Mouse (Mus musculus) regulatory T cell (primary cell): ENCODE measurements around the gene Glb1l.

Experiments used
- in situ Hi-C: fragments of 300-600 bp; cut with MboI, MseI; formaldehyde crosslinking; loops from one replicate; pipeline ENCODE4 v1.15.1; 2025; ENCODE audit warnings: high pct_unique_total_duplicates

Gene Glb1l

GRCm38 (mm10) chr1:75211141-75211708 lies 612 bp upstream of the Glb1l start:
- in situ Hi-C loops: loop anchor here (5.0 to 25.0 kb wide), 2 partner anchors 74 to 924 kb away; partner anchors contain the start of genes Aamp, Gpbar1 and Pnkd

GRCm38 (mm10) chr1:75208967-75209678 lies 1.5 kb downstream of the Glb1l start:
- in situ Hi-C loops: loop anchor here (25.0 kb wide), 1 partner anchor 922 kb away; the partner anchor contains the start of genes Aamp, Gpbar1 and Pnkd

GRCm38 (mm10) chr1:75201236-75201635 lies 9.4 kb downstream of the Glb1l start:
- in situ Hi-C loops: loop anchor here (25.0 kb wide), 1 partner anchor 914 kb away; the partner anchor contains the start of genes Aamp, Gpbar1 and Pnkd

- in situ Hi-C loops: no loop called here
These were observed 18.2 kb downstream of the Glb1l start for GRCm38 (mm10) chr1:75192452-75192851.

GRCm38 (mm10) chr1:75191622-75192402 lies 18.8 kb downstream of the Glb1l start, which contains the start of the genes Ankzf1 and Atg9a:
TSS of gene Ankzf1 (plus strand) at chr1:75192151.
TSS of gene Atg9a (minus strand) at chr1:75192196.
- in situ Hi-C loops: no loop called here

- in situ Hi-C loops: no loop called here
These were observed 19.4 kb downstream of the Glb1l start for GRCm38 (mm10) chr1:75191258-75191621.

GRCm38 (mm10) chr1:75190577-75190976 lies 20.0 kb downstream of the Glb1l start:
- in situ Hi-C loops: no loop called here

- in situ Hi-C loops: loop anchor here (5.0 to 10.0 kb wide), 2 partner anchors 63 to 129 kb away; partner anchors contain the start of genes Dnpep and Nhej1
These were observed 22.6 kb downstream of the Glb1l start for GRCm38 (mm10) chr1:75187914-75188483.

- in situ Hi-C loops: loop anchor here (5.0 to 10.0 kb wide), 2 partner anchors 62 to 130 kb away; partner anchors contain the start of genes Dnpep and Nhej1
These were observed 23.5 kb downstream of the Glb1l start for GRCm38 (mm10) chr1:75187126-75187525.

GRCm38 (mm10) chr1:75185495-75185894 lies 25.1 kb downstream of the Glb1l start:
- in situ Hi-C loops: loop anchor here (5.0 to 10.0 kb wide), 2 partner anchors 61 to 132 kb away; partner anchors contain the start of genes Dnpep and Nhej1

GRCm38 (mm10) chr1:75182160-75182559 lies 28.5 kb downstream of the Glb1l start:
- in situ Hi-C loops: loop anchor here (10.0 kb wide), 1 partner anchor 57 kb away; the partner anchor contains the start of gene Nhej1

- in situ Hi-C loops: loop anchor here (10.0 kb wide), 1 partner anchor 57 kb away; the partner anchor contains the start of gene Nhej1
These were observed 29.2 kb downstream of the Glb1l start for GRCm38 (mm10) chr1:75181377-75181870.

- in situ Hi-C loops: loop anchor here (10.0 kb wide), 1 partner anchor 56 kb away; the partner anchor contains the start of gene Nhej1
These were observed 29.9 kb downstream of the Glb1l start for GRCm38 (mm10) chr1:75180741-75181140.

- in situ Hi-C loops: loop anchor here (10.0 kb wide), 1 partner anchor 55 kb away; the partner anchor contains the start of gene Nhej1
These were observed 30.5 kb downstream of the Glb1l start, which contains the start of gene Abcb6 for GRCm38 (mm10) chr1:75180105-75180590. TSS of gene Abcb6 (minus strand) at chr1:75180392.

GRCm38 (mm10) chr1:75179334-75180104 lies 31.1 kb downstream of the Glb1l start:
- in situ Hi-C loops: loop anchor here (10.0 kb wide), 1 partner anchor 55 kb away; the partner anchor contains the start of gene Nhej1

GRCm38 (mm10) chr1:75168472-75169464 lies 41.8 kb downstream of the Glb1l start, which contains the start of gene Zfand2b:
TSS of gene Zfand2b (plus strand) at chr1:75168646.
- in situ Hi-C loops: no loop called here

GRCm38 (mm10) chr1:75168093-75168471 lies 42.5 kb downstream of the Glb1l start:
- in situ Hi-C loops: no loop called here

- in situ Hi-C loops: no loop called here
These were observed 50.4 kb downstream of the Glb1l start for GRCm38 (mm10) chr1:75160256-75160617.
